Mouse (Mus musculus): Measurements from ENCODE around the gene Myoz1. TPM values are rescaled to one million over a fixed set of nuclear protein-coding genes. Genes with fewer than 3 reads are reported as not detected.
A peak's percentile ranks its signal among the peaks of the same experiment; 100 is the strongest.
"Not testable (repeated sequence)": the region's sequence is repeated elsewhere in the genome, so short reads cannot be mapped to it uniquely, and the experiment has no call there.

Gene Myoz1
- total RNA-seq, 2 experiments from 2014 or later, result not detected

DNA sequence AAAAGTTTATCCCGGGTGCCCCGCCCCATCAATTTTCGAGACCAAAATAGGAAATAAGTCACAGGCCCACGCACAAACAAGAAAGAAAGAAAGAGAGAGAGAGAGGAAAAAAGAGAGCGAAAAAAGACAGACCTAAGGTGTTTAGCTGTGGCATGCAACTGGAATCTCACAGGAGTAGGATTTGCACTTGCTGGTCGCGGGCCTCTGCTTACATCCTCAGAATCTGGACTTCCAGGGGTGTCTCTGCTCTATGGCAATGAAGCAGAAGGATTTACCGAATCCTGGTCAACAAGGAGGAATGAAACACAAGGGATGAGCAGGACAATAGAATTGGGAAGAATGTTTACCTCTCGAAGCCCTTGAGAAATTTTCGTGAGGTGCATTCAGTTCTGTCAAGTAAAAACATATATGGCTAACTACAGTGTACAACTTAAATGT is 14.9 kb downstream of the Myoz1 start:
- peak; percentile 40 for ATAC-seq (replicated peaks; ENCODE audit: low FRiP score, poor library complexity, severe bottlenecking)

DNA sequence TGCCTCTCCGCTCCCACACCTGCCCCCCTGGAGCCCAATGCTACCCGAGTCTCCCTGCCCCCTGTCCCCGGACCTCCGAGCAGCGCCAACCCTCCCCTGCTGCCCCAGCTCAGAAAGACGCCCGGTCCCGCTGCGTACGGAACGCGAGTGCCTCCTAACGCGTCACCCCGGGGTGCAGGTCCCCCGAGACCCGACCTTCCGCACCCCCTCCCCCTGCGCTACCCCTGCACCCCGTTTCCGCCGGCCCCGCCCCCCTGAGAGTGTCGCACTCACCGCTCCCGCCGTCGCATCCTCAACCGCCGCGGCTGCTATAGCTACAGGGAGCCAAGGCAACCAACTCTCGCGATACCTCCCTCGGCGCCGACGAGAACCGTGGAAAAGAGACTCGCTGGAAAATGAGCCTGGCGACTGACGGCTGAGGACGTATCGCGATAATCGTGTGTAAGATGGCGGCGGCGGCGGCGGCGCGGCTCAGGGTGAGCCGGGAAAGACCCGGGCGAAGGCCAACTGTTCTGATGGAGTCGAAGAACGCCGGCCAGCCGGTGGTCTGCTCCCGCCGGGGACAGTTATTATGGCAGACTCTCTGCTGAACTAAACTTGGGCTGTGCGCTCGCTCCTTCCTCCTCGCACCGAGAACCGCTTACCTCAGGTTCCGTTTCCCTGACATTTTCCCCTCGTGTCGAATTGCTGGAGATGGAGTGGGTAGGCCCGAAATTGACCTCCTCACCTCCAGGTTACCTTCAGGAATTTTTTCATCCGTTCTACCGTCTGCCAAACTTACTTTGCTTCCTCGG is 15.5 kb downstream of the Myoz1 start, which contains the start of gene Usp54:
TSS of gene Usp54 (minus strand) at position 420 of the 794 bp plus-strand sequence.
- ATAC-seq (replicated peaks; ENCODE audit: low FRiP score, poor library complexity, severe bottlenecking), result peak; percentile 97

DNA sequence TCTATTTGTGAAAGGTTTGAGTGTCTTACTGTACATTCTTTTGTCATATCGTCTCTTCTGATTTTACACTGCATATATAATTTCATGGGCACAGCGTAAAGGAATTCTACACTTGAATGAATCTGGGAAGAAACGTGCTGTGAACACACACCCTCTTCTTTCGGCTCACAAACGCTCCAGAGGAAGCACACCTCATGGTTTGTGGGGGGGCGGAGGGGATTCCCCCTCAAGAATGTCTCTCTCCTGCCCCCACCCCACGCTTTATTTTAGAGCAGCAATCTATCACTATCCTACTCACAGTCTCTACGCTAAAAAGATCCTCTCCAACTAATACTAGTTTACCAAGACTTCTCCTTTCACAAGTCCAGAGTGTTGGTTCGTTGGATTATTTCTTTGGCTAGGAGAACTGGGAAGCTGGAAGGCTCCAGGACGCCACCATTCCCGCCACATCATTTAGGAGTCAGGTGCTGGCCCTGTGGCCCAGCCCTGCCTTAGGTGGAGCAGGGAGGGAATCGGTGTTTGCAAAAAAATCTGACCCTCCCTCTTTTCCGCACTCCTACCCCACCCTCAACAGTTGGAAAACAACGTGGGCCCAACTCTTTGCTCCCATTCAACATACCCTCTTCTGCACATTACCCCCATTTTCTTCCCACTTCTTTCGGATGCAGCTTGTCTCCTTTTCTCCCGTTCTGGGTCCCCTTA is 16.3 kb downstream of the Myoz1 start:
- no peak for ATAC-seq (replicated peaks; ENCODE audit: low FRiP score, poor library complexity, severe bottlenecking)

DNA sequence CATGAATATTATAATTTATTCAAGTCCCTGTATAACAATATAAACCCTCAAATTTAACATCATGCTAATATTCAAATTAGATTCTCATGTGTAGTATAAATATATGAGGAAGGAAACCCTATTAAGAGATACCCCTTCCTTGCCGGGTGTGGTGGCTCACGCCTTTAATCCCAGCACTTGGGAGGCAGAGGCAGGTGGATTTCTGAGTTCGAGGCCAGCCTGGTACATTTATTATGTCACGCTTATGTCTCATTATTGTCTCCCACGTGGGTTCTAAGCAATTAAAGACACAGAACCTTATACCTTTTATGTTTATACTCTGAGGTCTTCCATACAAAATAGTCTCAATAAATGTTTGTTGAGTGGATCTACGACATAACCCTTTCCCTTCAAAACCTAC is 17.6 kb downstream of the Myoz1 start:
- no peak for ATAC-seq (replicated peaks; ENCODE audit: low FRiP score, poor library complexity, severe bottlenecking)

DNA sequence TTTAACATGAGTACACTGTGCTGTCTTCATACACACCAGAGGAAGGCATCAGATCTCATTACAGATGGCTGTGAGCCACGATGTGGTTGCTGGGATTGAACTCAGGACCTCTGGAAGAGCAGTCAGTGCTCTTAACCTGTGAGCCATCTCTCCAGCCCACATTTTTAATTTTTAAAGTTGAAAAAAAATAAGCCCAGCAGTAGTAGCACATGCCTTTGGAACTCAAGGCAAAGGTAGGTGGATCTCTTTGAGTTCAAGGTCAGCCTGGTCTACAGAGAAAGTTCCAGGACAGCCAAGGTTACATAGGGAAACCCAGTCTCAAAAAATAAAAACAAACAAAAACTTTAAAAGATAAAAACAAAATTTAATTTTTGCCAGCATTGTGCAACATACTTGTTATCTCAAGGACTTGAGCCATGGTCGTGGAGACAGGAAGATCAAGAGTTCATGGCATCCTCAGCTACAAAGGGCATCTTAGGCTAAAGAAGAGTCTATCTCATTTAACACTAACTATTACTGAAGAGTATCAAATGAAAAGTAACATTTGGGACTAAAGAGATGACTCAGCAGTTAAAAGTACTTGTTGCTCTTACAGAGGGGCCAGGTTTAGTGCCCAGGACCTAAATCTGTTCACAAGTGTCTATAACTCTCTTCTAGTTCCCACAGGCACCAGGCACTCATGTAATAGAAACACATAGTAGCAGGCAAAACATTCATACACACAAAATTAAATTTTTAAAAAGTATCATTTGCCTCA is 18.3 kb downstream of the Myoz1 start:
- ATAC-seq (replicated peaks; ENCODE audit: low FRiP score, poor library complexity, severe bottlenecking), result no peak

DNA sequence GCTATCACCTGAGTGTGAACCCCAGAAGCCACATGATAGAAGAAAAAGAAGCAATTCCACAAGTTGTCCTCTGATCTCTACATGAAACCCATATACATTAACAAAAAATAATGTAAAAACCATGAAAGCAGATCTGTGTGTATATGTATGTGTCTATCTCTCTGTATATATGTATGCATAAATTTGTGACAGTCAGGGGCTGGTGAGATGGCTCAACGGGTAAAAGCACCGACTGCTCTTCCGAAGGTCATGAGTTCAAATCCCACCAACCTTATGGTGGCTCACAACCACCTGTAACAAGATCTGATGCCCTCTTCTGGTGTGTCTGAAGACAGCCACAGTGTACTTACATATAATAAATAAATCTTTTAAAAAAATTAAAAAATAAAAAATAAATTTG is 19.4 kb downstream of the Myoz1 start:
- ATAC-seq (replicated peaks; ENCODE audit: low FRiP score, poor library complexity, severe bottlenecking), result not testable (repeated sequence)

DNA sequence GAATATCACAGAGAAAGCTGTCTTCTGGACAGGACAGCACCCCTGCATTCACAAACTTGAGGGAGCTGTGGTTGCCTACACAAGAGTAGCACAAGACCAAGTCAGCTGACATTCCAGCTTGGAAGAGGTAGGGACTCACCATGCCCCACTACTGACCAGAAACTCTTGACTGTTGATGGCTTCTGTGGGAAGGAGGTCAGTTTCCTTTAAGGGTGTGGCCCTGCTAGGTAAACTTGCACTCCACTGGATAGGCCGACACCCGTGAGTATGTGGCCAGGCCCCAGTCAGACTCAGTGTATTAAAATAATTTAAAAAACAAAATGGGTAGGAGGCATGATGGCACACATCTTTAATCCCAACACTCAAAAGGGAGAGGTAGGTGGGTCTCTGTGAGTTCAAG is 20.8 kb downstream of the Myoz1 start:
- no peak for ATAC-seq (replicated peaks; ENCODE audit: low FRiP score, poor library complexity, severe bottlenecking)

DNA sequence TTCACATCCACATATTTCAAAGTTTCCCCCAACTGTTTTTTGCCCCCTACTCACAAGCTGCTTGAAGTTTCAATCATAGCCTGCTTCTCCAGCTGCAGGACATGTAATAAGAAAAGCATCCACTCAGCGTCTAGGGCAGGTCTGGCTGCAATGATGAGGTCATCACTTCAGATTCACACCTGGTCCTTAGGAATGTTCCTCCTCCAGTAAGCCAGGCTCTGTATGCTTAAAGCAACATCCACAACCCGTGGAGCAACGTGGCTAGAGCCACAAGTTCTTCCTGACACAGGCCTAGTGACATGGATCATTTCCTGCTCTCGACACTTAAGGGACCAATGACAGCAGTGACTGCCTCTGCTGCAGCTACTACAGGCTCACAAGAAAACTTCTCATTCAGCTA is 25.1 kb downstream of the Myoz1 start:
- ATAC-seq (replicated peaks; ENCODE audit: low FRiP score, poor library complexity, severe bottlenecking), result no peak

DNA sequence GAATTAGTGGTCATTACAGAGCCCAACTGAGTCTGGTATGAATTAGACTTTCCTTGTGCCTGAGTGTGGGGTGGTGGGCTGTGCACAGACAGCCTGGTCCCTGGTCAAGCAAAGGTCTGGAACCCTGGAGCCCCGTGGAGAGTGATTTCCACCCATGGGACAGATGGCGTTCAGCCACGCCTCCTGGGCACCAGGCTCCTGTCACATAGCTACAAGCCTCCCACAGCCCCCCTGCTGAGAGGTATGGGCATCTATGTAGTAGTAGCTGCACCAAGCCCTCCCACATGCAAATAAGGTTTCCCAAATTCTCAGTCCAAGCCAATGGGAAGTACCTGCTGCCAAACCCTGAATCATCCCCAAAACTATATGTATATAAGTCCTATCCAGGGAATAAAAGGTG is 29.4 kb downstream of the Myoz1 start:
- no peak for ATAC-seq (replicated peaks; ENCODE audit: low FRiP score, poor library complexity, severe bottlenecking)

DNA sequence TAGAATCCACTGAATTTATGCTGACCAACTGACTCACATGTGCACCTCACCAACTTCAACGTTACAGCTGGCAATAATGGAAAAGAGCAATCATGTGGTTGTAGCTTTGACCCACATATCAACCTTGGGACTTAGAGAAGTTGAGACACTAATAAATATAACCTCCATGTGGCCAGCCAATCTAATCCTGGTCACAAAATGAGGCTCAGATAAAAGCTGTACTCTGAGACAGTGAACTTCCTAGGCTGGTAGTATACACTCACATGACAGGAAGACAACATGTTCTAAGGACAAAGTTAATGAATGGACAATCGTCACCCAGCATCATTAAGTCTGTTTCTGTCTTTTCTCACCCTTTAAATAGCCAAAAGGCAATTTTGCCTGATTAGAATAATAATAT is 29.9 kb downstream of the Myoz1 start:
- ATAC-seq (replicated peaks; ENCODE audit: low FRiP score, poor library complexity, severe bottlenecking), result no peak

DNA sequence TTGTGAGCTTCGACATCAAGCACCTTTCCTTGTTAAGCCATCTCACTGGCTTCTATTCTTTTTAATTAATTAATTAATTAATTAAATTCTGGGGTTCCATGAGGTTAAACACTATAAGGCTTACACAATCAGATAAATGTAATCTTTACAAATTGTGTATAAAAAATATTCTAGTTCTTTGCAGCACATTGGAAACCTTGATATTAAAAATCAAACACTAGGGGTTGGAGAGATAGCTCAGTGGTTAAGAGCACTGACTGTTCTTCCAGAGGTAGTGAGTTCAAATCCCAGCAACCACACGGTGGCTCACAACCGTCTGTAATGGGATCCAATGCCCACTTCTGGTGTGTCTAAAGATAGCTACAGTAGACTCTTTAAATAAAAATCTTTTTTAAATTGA is 33.4 kb downstream of the Myoz1 start:
- ATAC-seq (replicated peaks; ENCODE audit: low FRiP score, poor library complexity, severe bottlenecking), result no peak

DNA sequence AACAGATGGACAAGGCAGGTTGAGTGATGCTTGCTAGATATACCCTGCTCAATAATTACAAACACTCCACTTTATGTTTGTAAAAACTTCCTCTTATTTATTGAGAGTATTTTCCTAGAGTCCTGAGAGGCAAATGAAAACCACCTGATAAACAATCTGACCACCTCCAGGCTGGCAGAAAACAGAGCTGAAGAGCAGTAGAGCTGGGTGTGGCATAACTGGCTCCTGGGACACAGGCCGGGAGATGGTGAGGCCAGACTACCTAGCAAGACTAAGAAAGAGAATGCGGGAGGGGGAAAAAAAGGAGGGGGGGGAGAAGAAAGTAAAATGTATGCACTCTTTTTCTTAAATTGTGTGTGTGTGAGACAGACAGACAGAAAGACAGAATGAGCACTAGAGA is 33.9 kb downstream of the Myoz1 start:
- peak; percentile 48; the same call in 1 of the 2 replicates for ATAC-seq (replicated peaks; ENCODE audit: low FRiP score, poor library complexity, severe bottlenecking)

DNA sequence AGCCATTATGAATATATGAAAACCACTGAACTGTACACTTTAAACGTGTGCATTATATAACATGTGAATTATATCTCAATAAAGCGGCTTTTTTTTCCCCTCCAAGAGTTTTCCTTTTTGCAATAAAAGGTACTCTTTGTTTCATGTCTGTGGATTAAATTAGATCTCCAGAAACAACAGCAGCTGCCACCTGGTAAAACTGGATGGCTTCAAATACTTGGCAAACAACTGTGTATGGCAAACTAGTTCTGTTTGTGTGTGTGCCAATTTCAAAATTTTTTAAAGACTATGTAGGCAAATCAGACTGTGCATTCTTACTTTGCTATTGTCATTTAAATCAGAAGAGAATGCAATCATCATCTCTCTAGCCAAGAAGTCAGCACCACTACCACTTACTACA is 34.4 kb downstream of the Myoz1 start:
- ATAC-seq (replicated peaks; ENCODE audit: low FRiP score, poor library complexity, severe bottlenecking), result no peak

DNA sequence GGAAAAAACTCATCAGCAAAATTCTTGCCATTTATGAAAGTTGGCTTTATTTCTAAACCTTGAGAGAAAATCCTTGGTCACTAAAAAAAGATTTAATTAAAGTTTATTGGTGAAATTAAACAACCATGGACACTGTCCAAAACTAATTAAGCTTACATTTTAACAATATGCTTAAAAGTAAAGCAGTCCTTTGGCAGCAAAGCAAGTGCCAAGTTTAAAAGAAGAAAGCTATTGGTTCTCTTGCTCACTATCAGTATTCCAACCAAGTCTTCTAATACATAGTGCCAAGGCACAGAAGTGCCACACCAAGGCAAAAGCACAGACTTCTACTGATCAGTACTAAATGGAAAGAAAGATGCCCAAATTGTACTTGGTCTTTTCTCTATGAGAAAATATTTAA is 37.2 kb downstream of the Myoz1 start:
- no peak for ATAC-seq (replicated peaks; ENCODE audit: low FRiP score, poor library complexity, severe bottlenecking)

DNA sequence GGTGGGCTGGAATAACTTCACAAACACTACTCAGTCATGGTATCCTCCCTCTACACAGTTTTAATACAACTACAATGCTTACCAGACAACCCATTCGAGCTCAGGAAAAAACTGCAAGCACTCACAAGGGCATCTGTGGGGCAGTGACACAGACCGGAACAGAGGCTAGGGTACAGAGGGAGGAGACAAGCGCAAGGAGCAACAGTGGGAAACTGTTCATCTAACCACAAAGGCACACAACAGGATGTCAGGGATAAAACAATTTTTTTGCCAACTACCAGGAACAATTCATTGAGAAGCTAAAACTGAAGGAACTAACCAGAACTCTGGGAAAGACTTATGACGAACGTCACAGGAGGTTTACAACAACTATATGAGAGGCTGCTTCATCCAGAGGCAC is 38.1 kb downstream of the Myoz1 start:
- ATAC-seq (replicated peaks; ENCODE audit: low FRiP score, poor library complexity, severe bottlenecking), result 0 out of 2 replicates have a peak, but pooled peaks have one; percentile 42

DNA sequence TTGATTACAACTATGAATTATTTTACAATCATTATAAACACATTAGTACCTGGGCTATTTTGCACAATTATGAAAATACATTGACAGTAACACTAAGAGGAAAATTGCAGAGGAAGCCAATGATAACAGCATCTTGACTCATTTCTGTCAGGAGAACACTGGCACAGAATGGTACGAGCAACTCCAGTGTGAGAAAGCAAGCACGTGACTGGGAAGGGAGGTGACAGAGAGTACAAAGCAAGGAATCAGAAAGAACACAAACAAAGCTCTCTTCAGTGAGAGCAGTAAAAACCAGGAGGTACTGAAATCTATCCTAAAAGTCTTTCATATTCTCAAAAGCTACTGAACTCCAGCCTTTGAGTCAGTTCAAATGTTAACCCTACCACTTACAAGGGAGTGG is 39.9 kb downstream of the Myoz1 start:
- ATAC-seq (replicated peaks; ENCODE audit: low FRiP score, poor library complexity, severe bottlenecking), result no peak

DNA sequence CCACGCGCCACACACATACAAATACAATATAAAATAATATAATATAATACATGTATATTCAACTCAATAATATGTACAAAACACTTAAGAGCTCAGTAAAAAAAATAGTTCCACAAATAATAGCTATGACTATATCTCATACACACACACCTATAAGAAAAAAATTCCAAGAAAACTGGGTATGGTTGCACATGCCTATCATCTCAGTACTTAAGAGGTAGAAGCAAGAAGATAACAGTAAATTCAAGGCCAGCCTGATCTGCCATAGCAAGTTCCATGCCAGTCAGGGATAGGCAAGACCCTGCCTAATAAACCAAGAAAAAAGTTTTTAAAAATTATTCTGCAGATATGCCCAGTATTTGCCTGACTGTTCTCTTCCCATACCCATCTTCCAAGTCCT is 41.3 kb downstream of the Myoz1 start:
- ATAC-seq (replicated peaks; ENCODE audit: low FRiP score, poor library complexity, severe bottlenecking), result no peak

DNA sequence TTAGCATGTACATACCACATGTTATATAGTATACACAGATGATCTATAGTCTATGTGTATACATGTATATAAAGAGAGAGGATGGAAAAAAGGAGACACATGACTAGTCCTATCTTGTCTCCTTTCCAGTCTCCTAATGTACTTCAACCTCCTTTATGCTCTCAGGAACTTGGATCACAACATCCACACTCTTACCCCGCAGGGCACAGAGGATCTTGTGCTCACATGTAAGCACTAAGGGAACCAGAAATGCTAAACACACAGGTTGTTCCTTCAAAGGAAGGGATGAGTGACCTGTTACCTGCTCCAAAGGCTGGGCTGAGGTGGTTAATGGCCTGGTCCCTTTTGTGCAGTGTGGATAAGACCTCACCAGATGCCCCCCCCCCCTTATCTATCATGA is 43.5 kb downstream of the Myoz1 start:
- no peak for ATAC-seq (replicated peaks; ENCODE audit: low FRiP score, poor library complexity, severe bottlenecking)

DNA sequence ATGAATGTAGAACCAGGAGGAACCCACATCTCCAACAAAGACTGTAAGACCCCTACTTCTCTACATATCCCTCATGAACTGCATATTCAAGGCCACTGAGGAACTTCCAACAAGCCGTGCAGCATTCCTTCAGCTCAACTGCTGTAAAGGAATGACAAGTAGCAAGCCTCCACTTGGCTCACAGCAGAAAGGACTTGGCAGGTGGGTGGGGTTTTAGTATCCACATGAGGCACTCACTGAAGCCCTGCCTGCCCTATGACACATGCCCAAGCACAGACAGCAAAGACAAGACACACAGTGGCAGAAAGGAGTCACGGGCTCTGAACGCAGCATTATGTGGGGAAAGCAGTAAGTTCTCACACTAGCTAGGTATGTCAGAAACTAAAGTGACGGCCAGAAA is 46.2 kb downstream of the Myoz1 start:
- ATAC-seq (replicated peaks; ENCODE audit: low FRiP score, poor library complexity, severe bottlenecking), result no peak

DNA sequence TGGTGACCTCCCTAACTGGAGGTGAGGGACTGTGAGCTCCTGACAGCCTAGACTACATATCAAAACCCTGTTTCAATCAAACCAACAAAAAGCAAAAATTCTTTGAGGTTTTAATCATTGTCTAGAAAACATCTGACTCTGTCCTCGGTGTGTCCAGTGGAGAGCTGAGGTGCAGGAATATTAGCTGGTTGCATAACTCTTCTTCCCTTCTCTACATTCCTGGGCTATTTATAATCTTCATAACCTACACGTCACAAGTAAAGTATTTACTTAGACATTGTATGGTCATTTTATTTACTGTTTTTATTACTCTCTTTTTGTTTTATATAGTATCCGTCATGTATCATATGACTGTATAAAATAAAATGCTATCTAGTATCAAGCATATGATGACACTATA is 46.8 kb downstream of the Myoz1 start:
- ATAC-seq (replicated peaks; ENCODE audit: low FRiP score, poor library complexity, severe bottlenecking), result no peak

Data from erythroblast, adult 5-6 weeks (primary cell).